Mouse (Mus musculus): ENCODE measurements around the gene Idi2.
A peak's percentile ranks its signal among the peaks of the same experiment; 100 is the strongest.
"Not testable (repeated sequence)": the region's sequence is repeated elsewhere in the genome, so short reads cannot be mapped to it uniquely, and the experiment has no call there.

The Idi2 gene

GRCm38 (mm10) chr13:8952563-8952962 lies at the start of gene Idi2:
Gene Idi2 (plus strand): TSS chr13:8952863.
- not testable (repeated sequence) for DNase-seq (ENCODE audit: low read depth)

- DNase-seq (ENCODE audit: low read depth) = not testable (repeated sequence)
Observed at GRCm38 (mm10) chr13:8905986-8906385, 46.7 kb upstream of the Idi2 start.

- not testable (repeated sequence) for DNase-seq (ENCODE audit: low read depth)
Observed at GRCm38 (mm10) chr13:8913890-8914289, 38.8 kb upstream of the Idi2 start.

- no peak for DNase-seq (ENCODE audit: low read depth)
Observed at GRCm38 (mm10) chr13:8933499-8933898, 19.2 kb upstream of the Idi2 start.

- DNase-seq (ENCODE audit: low read depth) = not testable (repeated sequence)
Observed at GRCm38 (mm10) chr13:8937611-8938140, 15.0 kb upstream of the Idi2 start.

GRCm38 (mm10) chr13:8941110-8941509 lies 11.6 kb upstream of the Idi2 start:
- not testable (repeated sequence) for DNase-seq (ENCODE audit: low read depth)

- DNase-seq (ENCODE audit: low read depth) = not testable (repeated sequence)
Observed at GRCm38 (mm10) chr13:8941701-8942100, 11.0 kb upstream of the Idi2 start.

- not testable (repeated sequence) for DNase-seq (ENCODE audit: low read depth)
Observed at GRCm38 (mm10) chr13:8943828-8944227, 8.8 kb upstream of the Idi2 start.

GRCm38 (mm10) chr13:8948131-8948530 lies 4.5 kb upstream of the Idi2 start, which contains the start of gene Gm9745:
Gene Gm9745 (minus strand): TSS chr13:8948231.
- not testable (repeated sequence) for DNase-seq (ENCODE audit: low read depth)

- not testable (repeated sequence) for DNase-seq (ENCODE audit: low read depth)
Observed at GRCm38 (mm10) chr13:8955127-8955526, 2.5 kb downstream of the Idi2 start.

- DNase-seq (ENCODE audit: low read depth) = not testable (repeated sequence)
Observed at GRCm38 (mm10) chr13:8956873-8957272, 4.2 kb downstream of the Idi2 start.

GRCm38 (mm10) chr13:8959058-8959457 lies 6.4 kb downstream of the Idi2 start:
- not testable (repeated sequence) for DNase-seq (ENCODE audit: low read depth)

GRCm38 (mm10) chr13:8959554-8959953 lies 6.9 kb downstream of the Idi2 start:
- not testable (repeated sequence) for DNase-seq (ENCODE audit: low read depth)

- not testable (repeated sequence) for DNase-seq (ENCODE audit: low read depth)
Observed at GRCm38 (mm10) chr13:8961128-8961888, 8.6 kb downstream of the Idi2 start.

- DNase-seq (ENCODE audit: low read depth) = not testable (repeated sequence)
Observed at GRCm38 (mm10) chr13:8962266-8962665, 9.6 kb downstream of the Idi2 start.

GRCm38 (mm10) chr13:8965224-8965623 lies 12.6 kb downstream of the Idi2 start:
- DNase-seq (ENCODE audit: low read depth) = no peak

- DNase-seq (ENCODE audit: low read depth) = no peak
Observed at GRCm38 (mm10) chr13:8967742-8968141, 15.1 kb downstream of the Idi2 start.

GRCm38 (mm10) chr13:8972369-8972768 lies 19.7 kb downstream of the Idi2 start:
- DNase-seq (ENCODE audit: low read depth) = no peak

GRCm38 (mm10) chr13:8972972-8973371 lies 20.3 kb downstream of the Idi2 start:
- no peak for DNase-seq (ENCODE audit: low read depth)

- DNase-seq (ENCODE audit: low read depth) = no peak
Observed at GRCm38 (mm10) chr13:8992231-8992630, 39.6 kb downstream of the Idi2 start.

GRCm38 (mm10) chr13:8995159-8995989 lies 42.7 kb downstream of the Idi2 start:
- DNase-seq (ENCODE audit: low read depth) = no peak

- peak; percentile 93 for DNase-seq (ENCODE audit: low read depth)
Observed at GRCm38 (mm10) chr13:8995990-8996786, 43.5 kb downstream of the Idi2 start, which contains the start of gene Gtpbp4. Gene Gtpbp4 (minus strand): TSS chr13:8996083.
